Mouse (Mus musculus): ENCODE data around the gene Capn15.

GRCm38 (mm10) chr17:26011841-26012460, 26.4 kb upstream of the Capn15 start:
- TF ChIP-seq POLR2A (IDR thresholded peaks at IDR 0.05; ENCODE audit: insufficient read depth, low read depth, low read length): no peak
- TF ChIP-seq CTCF (IDR thresholded peaks at IDR 0.05): peak; percentile 72

Measured in heart, adult 2 months (tissue).